Mouse (Mus musculus) brain, embryonic 14.5 days (tissue): ENCODE measurements at regions not wholly inside any gene's neighbourhood (a gene's known extent, or its start where the extent isn't known, plus 50 kb on each side); places are given as distances from the start of the nearest gene placed in this dataset.

Experiments
- DNase-seq: peaks from one replicate; pipeline ENCODE4 v3.0.0-alpha.2; 2011; ENCODE audit warnings: low read depth
- CTCF ChIP-seq: fragments of 200-500 bp; IDR thresholded peaks from 2 replicates; pipeline ENCODE4 v1.5.1; 2012; ENCODE audit warnings: inconsistent platforms, mild to moderate bottlenecking, moderate library complexity, borderline replicate concordance; ENCODE audit not compliant: insufficient read depth, insufficient read length; ENCODE audit errors: extremely low read depth
- POLR2A ChIP-seq: fragments of 200-500 bp; IDR thresholded peaks from 2 replicates; pipeline ENCODE4 v1.6.1; 2012; ENCODE audit warnings: mild to moderate bottlenecking, inconsistent platforms, borderline replicate concordance; ENCODE audit not compliant: poor library complexity, insufficient read depth, insufficient read length, severe bottlenecking; ENCODE audit errors: extremely low read depth

DNA sequence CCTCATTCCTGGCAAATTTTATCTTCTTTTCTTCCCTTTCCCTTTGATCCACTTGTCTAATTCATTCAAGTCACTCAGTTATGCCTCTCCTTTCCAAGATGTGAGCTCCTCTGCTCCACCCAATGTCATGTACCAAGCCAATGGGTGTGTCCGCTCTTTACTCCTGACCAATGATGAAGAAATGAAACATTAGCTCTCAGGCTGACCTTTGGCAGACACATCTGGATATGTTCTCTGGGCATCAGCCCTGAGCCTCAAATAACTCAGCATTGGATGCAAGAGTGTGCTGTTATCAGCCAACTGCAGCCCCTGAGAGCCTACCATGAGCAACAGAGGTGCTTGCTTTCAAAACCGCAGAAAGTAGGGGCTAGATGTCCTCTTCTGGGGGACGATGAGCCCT, 186.2 kb upstream of the Unc93a2 start:
- no peak for TF ChIP-seq POLR2A
- no peak for TF ChIP-seq CTCF
- DNase-seq, result no peak

DNA sequence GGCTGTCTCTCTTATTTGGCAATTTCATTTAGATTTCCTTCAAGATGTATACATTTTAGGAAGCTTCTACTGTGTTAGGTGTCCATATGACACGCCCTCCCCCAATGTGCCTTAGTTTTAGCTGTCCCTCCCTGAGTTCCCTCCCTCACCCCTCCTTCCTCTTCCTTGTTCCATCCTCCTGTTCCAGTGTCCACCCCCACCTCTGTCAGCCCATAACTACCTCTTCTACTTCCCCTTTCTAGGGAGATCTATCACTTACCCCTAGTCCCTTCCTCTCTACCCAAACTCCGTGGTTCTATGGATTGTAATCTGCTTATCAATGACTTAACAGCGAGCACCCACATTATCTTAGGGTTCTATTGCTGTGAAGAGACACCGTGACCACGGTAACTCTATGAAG, 183.2 kb upstream of the Unc93a2 start:
- no peak for DNase-seq
- TF ChIP-seq CTCF (no peak), POLR2A (no peak)

DNA sequence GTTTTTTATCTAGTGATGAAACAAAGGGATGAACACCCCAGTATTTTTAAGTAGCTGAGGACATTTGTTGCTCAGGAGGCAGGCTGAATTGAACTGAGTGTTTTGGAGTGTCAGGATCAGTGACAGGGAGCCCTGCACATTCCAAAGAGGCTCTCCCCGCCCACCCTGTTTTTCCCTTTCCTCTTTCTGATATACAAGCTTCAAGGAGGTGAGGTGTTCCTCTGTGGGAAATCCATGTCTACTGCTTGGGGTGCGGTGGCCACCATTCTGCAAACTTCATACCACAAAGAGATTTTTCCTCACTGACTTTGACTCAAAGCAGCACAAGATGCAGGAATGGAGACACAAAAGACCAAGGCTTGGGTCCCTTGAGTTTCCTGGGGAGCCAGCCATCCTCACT, 180.5 kb upstream of the Unc93a2 start:
- no peak for DNase-seq
- TF ChIP-seq POLR2A (no peak), CTCF (no peak)

DNA sequence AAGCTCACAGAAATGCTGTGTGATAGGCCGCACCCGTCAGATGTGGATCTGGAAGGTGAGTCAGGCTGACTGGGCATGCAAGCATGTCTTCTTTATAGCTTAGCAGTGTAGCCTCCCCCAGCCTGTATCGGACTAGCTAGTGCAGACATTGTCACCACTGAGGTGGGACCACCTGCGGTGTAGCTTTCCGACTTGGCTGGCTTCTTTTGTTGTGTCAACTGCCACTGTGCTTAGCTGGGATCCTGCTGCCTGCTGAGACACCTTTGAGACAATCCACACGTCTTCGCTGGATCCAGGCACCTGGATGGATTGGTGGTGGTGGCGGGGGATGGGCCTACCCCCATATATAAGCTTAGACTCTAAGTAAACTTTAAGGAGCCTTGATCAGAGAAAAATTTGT, 177.7 kb upstream of the Unc93a2 start:
- DNase-seq, result no peak
- TF ChIP-seq POLR2A (no peak), CTCF (no peak)

DNA sequence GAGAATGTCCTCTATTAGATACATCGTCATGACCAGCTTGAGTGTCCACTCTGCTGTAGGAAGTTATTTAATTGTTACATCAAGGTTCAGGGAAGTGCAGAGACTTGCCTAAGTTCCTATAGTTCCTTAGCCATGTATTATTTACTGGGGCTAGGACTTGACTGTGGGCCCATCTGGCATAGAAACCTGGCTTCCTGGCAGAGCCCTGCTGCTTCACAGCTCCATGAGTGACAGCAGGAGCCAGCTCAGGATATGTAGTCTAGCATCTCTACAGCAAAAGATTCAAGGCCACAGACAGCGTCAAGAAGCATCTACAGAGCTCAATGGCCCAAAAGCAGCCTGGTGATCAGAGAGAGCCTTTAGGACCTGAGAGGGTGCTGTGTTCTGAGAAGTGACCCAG, 163.2 kb upstream of the Unc93a2 start:
- DNase-seq, result peak; percentile 42
- TF ChIP-seq POLR2A (no peak), CTCF (no peak)

DNA sequence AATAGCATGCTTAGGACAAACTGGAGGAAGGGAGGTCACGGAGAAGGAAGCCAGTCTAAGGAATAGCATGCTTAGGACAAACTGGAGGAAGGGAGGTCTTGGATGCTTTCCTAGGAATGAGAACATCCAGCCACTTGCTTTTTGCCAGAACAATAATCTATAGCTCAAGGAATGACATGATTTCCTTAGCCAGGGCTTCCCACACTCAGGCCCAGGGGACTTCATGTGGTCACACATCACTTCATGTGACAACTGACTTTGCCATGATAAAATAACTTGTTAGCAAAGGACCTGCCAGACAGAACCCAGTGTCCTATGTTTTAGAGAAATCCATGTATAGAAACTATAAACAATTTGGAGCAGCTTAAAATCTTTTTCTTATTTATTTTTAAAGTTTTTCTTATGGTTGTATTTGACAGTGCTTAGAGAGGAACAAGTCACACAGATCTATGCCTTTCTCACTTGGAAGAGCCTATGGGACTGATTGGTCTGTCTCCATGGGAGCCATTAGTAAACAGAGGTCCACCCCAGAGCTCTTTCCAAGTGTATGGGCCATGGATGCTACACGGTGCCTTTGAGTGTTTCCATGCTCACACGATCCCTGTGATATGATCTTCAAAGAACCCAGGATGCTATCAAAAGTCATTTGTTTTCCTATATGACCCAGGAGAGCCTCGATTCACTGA, 153.3 kb upstream of the Unc93a2 start:
- no peak for DNase-seq
- TF ChIP-seq CTCF (no peak), POLR2A (no peak)

DNA sequence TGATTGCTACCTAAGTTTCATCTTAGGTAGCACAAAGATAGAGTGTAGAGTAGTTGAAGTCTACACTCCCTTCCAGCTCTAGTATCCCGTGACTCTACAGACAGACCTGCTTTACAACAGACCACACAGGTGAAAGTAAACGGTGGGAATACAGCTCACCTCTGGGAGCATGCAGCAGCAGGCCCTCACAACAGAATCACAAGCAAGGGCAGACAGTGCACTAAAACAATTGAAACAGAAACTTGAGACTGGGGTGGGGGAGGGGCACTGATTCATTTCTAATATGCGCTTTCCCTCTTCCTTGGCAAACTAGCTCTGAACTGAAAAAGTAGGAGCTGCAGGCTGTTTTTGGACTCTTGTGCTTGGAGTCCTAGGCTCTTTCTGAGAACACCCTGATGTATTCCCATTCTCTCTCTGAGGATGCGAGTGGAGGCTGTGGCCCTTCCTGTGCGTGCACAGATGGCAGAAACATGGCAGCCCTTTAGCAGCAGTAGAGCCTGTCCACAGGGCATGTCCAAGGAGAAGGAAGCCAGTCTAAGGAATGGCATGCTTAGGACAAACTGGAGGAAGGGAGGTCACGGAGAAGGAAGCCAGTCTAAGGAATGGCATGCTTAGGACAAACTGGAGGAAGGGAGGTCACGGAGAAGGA, 152.5 kb upstream of the Unc93a2 start:
- DNase-seq, result no peak
- no peak for TF ChIP-seq POLR2A
- no peak for TF ChIP-seq CTCF

DNA sequence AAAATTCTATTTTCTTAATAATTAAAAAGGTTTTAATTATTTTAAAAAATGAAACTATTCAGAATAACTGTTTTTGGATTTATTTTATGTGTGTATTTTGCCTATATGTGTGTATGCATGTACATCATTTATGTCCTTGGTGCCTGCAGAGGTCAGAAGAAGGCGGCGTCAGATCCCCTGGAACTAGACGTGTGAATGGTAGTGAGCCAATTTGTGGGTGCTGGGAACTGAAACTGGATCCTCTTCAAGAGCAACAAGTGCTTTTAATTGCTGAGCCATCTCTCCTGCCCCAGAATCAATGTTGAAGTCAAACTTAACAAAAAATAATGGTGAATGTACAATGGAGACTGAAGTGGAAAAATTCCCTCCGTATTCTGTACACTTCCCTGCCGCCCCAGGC, 151.9 kb upstream of the Unc93a2 start:
- DNase-seq, result no peak
- no peak for TF ChIP-seq CTCF
- TF ChIP-seq POLR2A, result no peak

DNA sequence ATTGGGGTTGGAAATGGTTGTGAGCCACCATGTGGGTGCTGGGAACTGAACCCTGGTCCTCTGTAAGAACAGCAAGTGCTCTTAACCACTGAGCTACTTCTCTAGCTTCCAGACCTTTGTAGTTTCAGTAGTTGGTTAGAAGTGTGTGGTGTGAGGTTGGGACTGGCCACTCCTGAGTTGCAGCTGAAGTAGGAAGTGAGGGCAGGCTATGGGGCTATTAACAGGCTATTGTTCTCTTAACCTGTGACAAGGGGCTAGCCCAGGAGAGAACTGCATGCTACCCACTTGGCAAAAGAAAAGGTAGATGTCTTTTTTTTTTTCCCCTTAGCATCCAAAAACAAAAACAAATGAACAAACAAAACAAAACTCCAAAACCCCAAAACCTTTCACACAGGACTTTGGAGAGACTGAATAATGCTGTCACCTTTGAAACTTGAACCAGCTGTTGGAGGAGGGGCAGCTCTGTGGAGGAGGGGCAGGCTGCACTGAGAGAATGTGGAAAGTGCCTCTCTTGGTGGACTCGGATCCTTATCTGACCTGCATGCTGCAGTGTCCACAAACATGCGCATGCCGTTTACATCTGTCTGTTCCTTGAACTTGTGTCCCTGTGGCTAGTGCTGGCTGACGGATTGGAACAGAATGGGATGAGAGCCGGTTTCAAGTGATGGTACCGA, 149.3 kb upstream of the Unc93a2 start:
- DNase-seq, result no peak
- TF ChIP-seq CTCF, result no peak
- TF ChIP-seq POLR2A, result no peak

DNA sequence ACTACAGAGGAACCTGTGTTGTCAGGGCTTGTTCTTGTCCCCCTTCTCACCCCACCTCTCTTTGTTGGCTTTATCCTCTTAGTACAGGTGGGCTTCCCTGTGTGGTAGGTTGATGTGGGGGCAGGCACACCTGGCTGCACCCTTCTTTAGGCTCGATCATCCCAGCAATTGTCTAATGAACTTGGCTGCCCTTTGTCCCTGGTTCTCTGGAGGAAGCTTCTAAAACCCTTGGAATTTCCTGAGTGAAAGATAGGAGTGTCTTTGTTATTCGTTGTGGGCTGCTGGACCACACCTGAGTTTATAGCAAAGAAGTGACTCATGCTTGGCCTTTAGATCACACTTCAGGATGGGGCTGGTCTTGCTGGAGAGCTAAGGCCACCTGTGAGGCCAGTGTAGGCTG, 148.3 kb upstream of the Unc93a2 start:
- TF ChIP-seq POLR2A (no peak), CTCF (no peak)
- no peak for DNase-seq

DNA sequence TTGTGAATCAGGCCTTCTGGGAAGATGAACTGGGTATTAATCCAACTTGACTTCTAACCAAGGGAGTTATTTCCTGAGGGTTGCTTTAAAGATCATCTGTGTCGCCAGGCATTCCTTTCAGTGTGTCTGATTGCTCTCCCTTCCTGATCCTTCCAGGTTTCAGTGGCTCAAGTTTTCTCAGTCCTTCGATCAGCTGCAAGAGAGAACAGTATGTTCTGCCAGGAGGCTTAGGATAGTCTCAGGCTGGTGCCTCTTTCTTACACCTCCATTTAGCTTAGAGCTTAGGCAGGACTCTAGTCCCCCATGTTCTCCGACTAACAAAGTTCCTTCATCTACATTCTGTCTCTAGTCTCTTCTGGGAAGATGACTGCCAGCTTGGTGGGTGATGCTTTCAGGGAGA, 147.4 kb upstream of the Unc93a2 start:
- no peak for DNase-seq
- TF ChIP-seq POLR2A, result no peak
- TF ChIP-seq CTCF, result no peak
